ENCODE assay signal across 19 mouse cellular contexts in the genomic region with DNA sequence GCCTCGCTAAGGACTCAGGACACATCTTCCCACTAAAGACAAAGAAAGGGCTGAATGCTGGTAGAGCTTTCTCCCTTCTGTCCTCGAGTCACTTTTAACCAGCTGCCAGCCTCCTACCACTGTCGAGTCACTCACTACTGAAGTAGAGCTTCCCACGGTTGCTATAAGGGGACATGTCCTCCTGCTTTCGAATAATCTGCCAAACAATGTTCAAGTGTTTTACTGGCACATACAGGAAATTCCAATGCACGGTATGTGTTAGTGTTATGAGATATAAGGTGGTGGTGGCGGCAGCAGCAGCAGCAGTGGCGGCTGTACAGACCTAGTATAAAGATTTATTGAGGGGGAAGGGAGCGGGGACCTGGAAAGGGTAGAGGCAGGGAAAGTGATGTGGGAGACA. TPM values are rescaled to one million over a fixed set of nuclear protein-coding genes. Genes with fewer than 3 reads are reported as not detected.
DNase-seq lines count a peak whose midpoint lies in the region; ATAC-seq and TF ChIP-seq lines count a peak whose summit lies in the region.
"Had no signal": no experiment of that assay in that cellular context is flagged by ENCODE, and none has a peak within 500 bp of the region (broad histone marks: within the 10 kb centered on the region; RNA-seq: fewer than 3 reads in every experiment).

No protein-coding gene starts in this region.

- peak overlapping the region; percentile 73 for H3K27ac ChIP-seq in heart, postnatal 0 days (ENCODE audit: low read depth)
- H3K27ac ChIP-seq in embryonic facial prominence, embryonic 14.5 days (replicated peaks; ENCODE audit: low read depth, low read length), result no peak overlapping the region
- no peak overlapping the region for H3K27ac ChIP-seq in forebrain, embryonic 13.5 days
- H3K27ac ChIP-seq: embryonic facial prominence, embryonic 13.5 days; hindbrain, postnatal 0 days; liver, embryonic 15.5 days had no signal

- no peaks in the 10 kb centered on the region for H3K27me3 ChIP-seq in heart, postnatal 0 days (ENCODE audit: control insufficient read depth, insufficient read depth, low read length)
- no peaks in the 10 kb centered on the region for H3K27me3 ChIP-seq in embryonic facial prominence, embryonic 14.5 days (replicated peaks; ENCODE audit: control insufficient read depth, insufficient read depth, low read length)
- no peaks in the 10 kb centered on the region for H3K27me3 ChIP-seq in forebrain, embryonic 13.5 days
- H3K27me3 ChIP-seq: embryonic facial prominence, embryonic 13.5 days had no signal

- TF ChIP-seq EP300 in heart, postnatal 0 days (IDR thresholded peaks at IDR 0.05; ENCODE audit: low read depth), result no peak

- peak; percentile 89 for ATAC-seq in heart, postnatal 0 days (ENCODE audit: insufficient read depth, low read depth)
- no peak for ATAC-seq in embryonic facial prominence, embryonic 14.5 days (ENCODE audit: low read depth)
- no peak for ATAC-seq in forebrain, embryonic 13.5 days
- ATAC-seq: forebrain, embryonic 14.5 days; hindbrain, postnatal 0 days had no signal

- peak; percentile 72 for DNase-seq in heart, postnatal 0 days (ENCODE audit: low spot score)
- no peak for DNase-seq in heart, adult 9 months (ENCODE audit: low spot score in 2 of 2)
- DNase-seq in 3T3-L1 (ENCODE audit: low read depth, low spot score), result peak; percentile 16
- DNase-seq in embryonic facial prominence, embryonic 14.5 days (ENCODE audit: low spot score), result peak; percentile 24
- DNase-seq in left cerebral cortex, postnatal 25 days (ENCODE audit: low spot score in 2 of 2), result peak; percentile 35 to 95
- DNase-seq in adrenal gland, postnatal 36 days, result no peak
- DNase-seq in spleen, adult 12 weeks (ENCODE audit: low spot score), result no peak
- DNase-seq: cerebellum, postnatal 10 days; gastrocnemius, postnatal 36 days; kidney, adult 8-10 months; thymus, adult 2 months had no signal

- no peaks in the 10 kb centered on the region for H3K36me3 ChIP-seq in heart, postnatal 0 days (replicated peaks; ENCODE audit: control insufficient read depth, insufficient read depth, low read length)
- no peaks in the 10 kb centered on the region for H3K36me3 ChIP-seq in embryonic facial prominence, embryonic 14.5 days (ENCODE audit: control insufficient read depth, insufficient read depth, low read length)
- H3K36me3 ChIP-seq in forebrain, embryonic 13.5 days (ENCODE audit: poor library complexity, severe bottlenecking), result no peaks in the 10 kb centered on the region
- H3K36me3 ChIP-seq: embryonic facial prominence, embryonic 13.5 days; liver, embryonic 15.5 days had no signal

- H3K4me3 ChIP-seq in heart, postnatal 0 days (ENCODE audit: low read depth, low read length), result no peak overlapping the region
- no peak overlapping the region for H3K4me3 ChIP-seq in embryonic facial prominence, embryonic 14.5 days (ENCODE audit: low read depth, low read length)
- H3K4me3 ChIP-seq in forebrain, embryonic 13.5 days, result no peak overlapping the region
- H3K4me3 ChIP-seq: embryonic facial prominence, embryonic 13.5 days; liver, embryonic 15.5 days had no signal

- intact Hi-C loops in left cerebral cortex, postnatal 25 days (cut with DNase I), result no loop called here

- no peaks in the 10 kb centered on the region for H3K9me3 ChIP-seq in heart, postnatal 0 days (replicated peaks; ENCODE audit: control insufficient read depth, low read length)
- H3K9me3 ChIP-seq in embryonic facial prominence, embryonic 14.5 days (ENCODE audit: control insufficient read depth, low read length), result no peaks in the 10 kb centered on the region
- no peaks in the 10 kb centered on the region for H3K9me3 ChIP-seq in forebrain, embryonic 13.5 days (replicated peaks)
- H3K9me3 ChIP-seq: embryonic facial prominence, embryonic 13.5 days; liver, embryonic 15.5 days had no signal

- no peak for TF ChIP-seq CTCF in heart, postnatal 0 days (IDR thresholded peaks at IDR 0.05; ENCODE audit: low read depth)

- H3K4me1 ChIP-seq in heart, postnatal 0 days (ENCODE audit: control insufficient read depth, insufficient read depth), result peaks cover 27% of the 10 kb centered on the region
- no peaks in the 10 kb centered on the region for H3K4me1 ChIP-seq in embryonic facial prominence, embryonic 14.5 days (ENCODE audit: control insufficient read depth, insufficient read depth, low read length)
- no peaks in the 10 kb centered on the region for H3K4me1 ChIP-seq in forebrain, embryonic 13.5 days
- H3K4me1 ChIP-seq: embryonic facial prominence, embryonic 13.5 days; liver, embryonic 15.5 days had no signal

- H3K9ac ChIP-seq in heart, postnatal 0 days (replicated peaks; ENCODE audit: low read depth, low read length), result no peak overlapping the region
- H3K9ac ChIP-seq in embryonic facial prominence, embryonic 14.5 days (ENCODE audit: low read depth, low read length), result no peak overlapping the region
- H3K9ac ChIP-seq in forebrain, embryonic 13.5 days, result no peak overlapping the region
- H3K9ac ChIP-seq: embryonic facial prominence, embryonic 13.5 days; liver, embryonic 15.5 days had no signal

- peak overlapping the region; percentile 22; the same call in 1 of the 2 replicates for H3K4me2 ChIP-seq in heart, postnatal 0 days (ENCODE audit: low read depth, low read length)
- no peak overlapping the region for H3K4me2 ChIP-seq in embryonic facial prominence, embryonic 14.5 days (ENCODE audit: low read depth, low read length)
- no peak overlapping the region for H3K4me2 ChIP-seq in forebrain, embryonic 13.5 days
- H3K4me2 ChIP-seq: embryonic facial prominence, embryonic 13.5 days; liver, embryonic 15.5 days had no signal

- WGBS in heart, postnatal 0 days, result 11% methylated on average over 9 of the region's 9 CpGs
- WGBS in embryonic facial prominence, embryonic 14.5 days, result 36% methylated on average over 9 of the region's 9 CpGs
- whole genome bisulfite sequencing in forebrain, embryonic 13.5 days, result 66% methylated on average over 9 of the region's 9 CpGs

RNA-seq across cellular contexts. Expression of a gene that starts 15.3 kb away (rescaled TPM):
- not detected in 2 replicates for total RNA-seq in heart, postnatal 0 days (2014; rRNA removed; ENCODE audit: low replicate concordance)
- polyA plus RNA-seq in heart, postnatal 0 days (2015; fragmentation: Nextera tagmentation; extraction: Ambion mirVana), result not detected in 2 replicates
- polyA plus RNA-seq in embryonic facial prominence, embryonic 14.5 days (2014; fragmentation: Nextera tagmentation; extraction: Ambion mirVana), result not detected in 2 replicates
- under 1 TPM in 1 of 2 experiments, not detected in 1; 0.25 TPM for total RNA-seq in left cerebral cortex, postnatal 25 days (2021)
- total RNA-seq in adrenal gland, postnatal 36 days (2021), result not detected
- polyA plus RNA-seq in forebrain, embryonic 13.5 days (2015; fragmentation: Nextera tagmentation; extraction: Ambion mirVana), result not detected in 2 replicates
- total RNA-seq: CH12.LX; gastrocnemius, postnatal 36 days; hindbrain, postnatal 0 days; layer of hippocampus, postnatal 14 days; megakaryocyte-erythroid progenitor cell, adult 5-6 weeks had no signal
- polyA plus RNA-seq: embryonic facial prominence, embryonic 13.5 days; forebrain, embryonic 14.5 days; liver, embryonic 15.5 days had no signal

RNA-seq across cellular contexts. Expression of a gene that starts 30.9 kb away (rescaled TPM):
- total RNA-seq in heart, postnatal 0 days (2014; rRNA removed; ENCODE audit: low replicate concordance), result 0.19 and 1.6 TPM in 2 replicates
- polyA plus RNA-seq in heart, postnatal 0 days (2015; fragmentation: Nextera tagmentation; extraction: Ambion mirVana), result 1.5 and 2.5 TPM in 2 replicates
- polyA plus RNA-seq in embryonic facial prominence, embryonic 14.5 days (2014; fragmentation: Nextera tagmentation; extraction: Ambion mirVana), result not detected in 2 replicates
- total RNA-seq in left cerebral cortex, postnatal 25 days (2021), result not detected
- not detected for total RNA-seq in adrenal gland, postnatal 36 days (2021)
- polyA plus RNA-seq in forebrain, embryonic 13.5 days (2015; fragmentation: Nextera tagmentation; extraction: Ambion mirVana), result not detected in 2 replicates
- total RNA-seq: CH12.LX; gastrocnemius, postnatal 36 days; hindbrain, postnatal 0 days; layer of hippocampus, postnatal 14 days; megakaryocyte-erythroid progenitor cell, adult 5-6 weeks had no signal
- polyA plus RNA-seq: embryonic facial prominence, embryonic 13.5 days; forebrain, embryonic 14.5 days; hindbrain, postnatal 0 days; liver, embryonic 15.5 days had no signal

RNA-seq across cellular contexts. Expression of a gene that starts 31.8 kb away (rescaled TPM):
- total RNA-seq in heart, postnatal 0 days (2014; rRNA removed; ENCODE audit: low replicate concordance), result 299 and 316 TPM in 2 replicates
- 215 and 216 TPM in 2 replicates for polyA plus RNA-seq in heart, postnatal 0 days (2015; fragmentation: Nextera tagmentation; extraction: Ambion mirVana)
- 278 and 286 TPM in 2 replicates for polyA plus RNA-seq in embryonic facial prominence, embryonic 14.5 days (2014; fragmentation: Nextera tagmentation; extraction: Ambion mirVana)
- total RNA-seq in left cerebral cortex, postnatal 25 days (2021), result 100 to 1,000 TPM; 278 to 295 TPM
- 100 to 1,000 TPM; 133 to 149 TPM for total RNA-seq in adrenal gland, postnatal 36 days (2021)
- 328 and 333 TPM in 2 replicates for polyA plus RNA-seq in forebrain, embryonic 13.5 days (2015; fragmentation: Nextera tagmentation; extraction: Ambion mirVana)

Comparison
In these comparisons a context has a peak if more than half of its experiments do, and no peak if none do; other contexts are left out.
1. DNase-seq: peak in heart, postnatal 0 days (single experiment), 3T3-L1 (single experiment), embryonic facial prominence, embryonic 14.5 days (single experiment) and left cerebral cortex, postnatal 25 days (2 of 2); none in heart, adult 9 months (0 of 2), adrenal gland, postnatal 36 days (0 of 2) and spleen, adult 12 weeks (single experiment).